Mouse (Mus musculus): ENCODE measurements around the gene Foxl1.

Gene Foxl1

GRCm38 (mm10) chr8:121127756-121128375, at the start of gene Foxl1:
TSS of gene Foxl1 (plus strand) at chr8:121127940.
- peak; percentile 20 to 46 for DNase-seq

GRCm38 (mm10) chr8:121078721-121079120, 49.0 kb upstream of the Foxl1 start:
- no peak for DNase-seq

- no peak for DNase-seq
Measured at GRCm38 (mm10) chr8:121079201-121079600, 48.5 kb upstream of the Foxl1 start.

- DNase-seq, result no peak
Measured at GRCm38 (mm10) chr8:121079944-121080343, 47.8 kb upstream of the Foxl1 start.

- no peak for DNase-seq
Measured at GRCm38 (mm10) chr8:121080361-121081090, 47.2 kb upstream of the Foxl1 start.

- DNase-seq, result peak in 1 of 2 experiments; percentile 22
Measured at GRCm38 (mm10) chr8:121081398-121081797, 46.3 kb upstream of the Foxl1 start.

GRCm38 (mm10) chr8:121082218-121083092, 45.3 kb upstream of the Foxl1 start:
- peak in 1 of 2 experiments; percentile 47 for DNase-seq

- DNase-seq, result peak; percentile 87 to 93
Measured at GRCm38 (mm10) chr8:121083093-121083935, 44.4 kb upstream of the Foxl1 start.

- DNase-seq, result no peak
Measured at GRCm38 (mm10) chr8:121083936-121084209, 43.9 kb upstream of the Foxl1 start.

GRCm38 (mm10) chr8:121084210-121084951, 43.4 kb upstream of the Foxl1 start, which contains the start of gene Foxf1:
TSS of gene Foxf1 (plus strand) at chr8:121084386.
- peak; percentile 84 to 93 for DNase-seq

- peak in 1 of 2 experiments; percentile 38 for DNase-seq
Measured at GRCm38 (mm10) chr8:121085011-121085410, 42.7 kb upstream of the Foxl1 start.

- DNase-seq, result no peak
Measured at GRCm38 (mm10) chr8:121085561-121085960, 42.2 kb upstream of the Foxl1 start.

GRCm38 (mm10) chr8:121086004-121086900, 41.5 kb upstream of the Foxl1 start:
- DNase-seq, result peak; percentile 51 to 61

- no peak for DNase-seq
Measured at GRCm38 (mm10) chr8:121088281-121088680, 39.5 kb upstream of the Foxl1 start.

- DNase-seq, result no peak
Measured at GRCm38 (mm10) chr8:121088871-121089630, 38.7 kb upstream of the Foxl1 start.

GRCm38 (mm10) chr8:121089631-121090380, 37.9 kb upstream of the Foxl1 start:
- DNase-seq, result peak; percentile 48 to 62

- DNase-seq, result no peak
Measured at GRCm38 (mm10) chr8:121090716-121091115, 37.0 kb upstream of the Foxl1 start.

GRCm38 (mm10) chr8:121092141-121092540, 35.6 kb upstream of the Foxl1 start:
- DNase-seq, result no peak

GRCm38 (mm10) chr8:121092627-121093026, 35.1 kb upstream of the Foxl1 start:
- peak; percentile 82 to 89 for DNase-seq
